Mouse (Mus musculus) R1 (cell line): ENCODE measurements at regions not wholly inside any gene's neighbourhood (a gene's known extent, or its start where the extent isn't known, plus 50 kb on each side); places are given as distances from the start of the nearest gene placed in this dataset.

Source experiments
- DNase-seq: peaks from one replicate; pipeline ENCODE4 v3.0.0-alpha.2; 2018; ENCODE audit warnings: low read depth, low spot score

- DNase-seq = no peak
These were observed 318.4 kb upstream of the Myo3a start for GRCm38 (mm10) chr2:21908813-21909480.

GRCm38 (mm10) chr2:21909481-21909966 lies 317.8 kb upstream of the Myo3a start:
- DNase-seq = peak; percentile 73

- peak; percentile 75 for DNase-seq
These were observed 309.3 kb upstream of the Myo3a start for GRCm38 (mm10) chr2:21917804-21918690.

- DNase-seq = no peak
These were observed 308.2 kb upstream of the Myo3a start for GRCm38 (mm10) chr2:21919091-21919490.

GRCm38 (mm10) chr2:21927656-21928055 lies 299.6 kb upstream of the Myo3a start:
- peak; percentile 12 for DNase-seq

- no peak for DNase-seq
These were observed 287.3 kb upstream of the Myo3a start for GRCm38 (mm10) chr2:21939993-21940392.

- DNase-seq = peak; percentile 66
These were observed 286.4 kb upstream of the Myo3a start for GRCm38 (mm10) chr2:21940797-21941487.

GRCm38 (mm10) chr2:21941488-21942000 lies 285.8 kb upstream of the Myo3a start:
- no peak for DNase-seq

GRCm38 (mm10) chr2:21943676-21944075 lies 283.6 kb upstream of the Myo3a start:
- DNase-seq = no peak

GRCm38 (mm10) chr2:21946484-21946883 lies 280.8 kb upstream of the Myo3a start:
- no peak for DNase-seq

- no peak for DNase-seq
These were observed 276.0 kb upstream of the Myo3a start for GRCm38 (mm10) chr2:21951279-21951678.

GRCm38 (mm10) chr2:21956112-21956963 lies 271.0 kb upstream of the Myo3a start:
- no peak for DNase-seq

- DNase-seq = peak; percentile 69
These were observed 268.9 kb upstream of the Myo3a start for GRCm38 (mm10) chr2:21958365-21958764.

GRCm38 (mm10) chr2:21958802-21959201 lies 268.5 kb upstream of the Myo3a start:
- DNase-seq = no peak

GRCm38 (mm10) chr2:21963343-21964026 lies 263.8 kb upstream of the Myo3a start:
- no peak for DNase-seq

- DNase-seq = peak; percentile 81
These were observed 263.2 kb upstream of the Myo3a start for GRCm38 (mm10) chr2:21964027-21964605.

- no peak for DNase-seq
These were observed 256.4 kb upstream of the Myo3a start for GRCm38 (mm10) chr2:21970774-21971406.

- no peak for DNase-seq
These were observed 252.7 kb upstream of the Myo3a start for GRCm38 (mm10) chr2:21974599-21974998.

GRCm38 (mm10) chr2:21975547-21975946 lies 251.8 kb upstream of the Myo3a start:
- DNase-seq = no peak
